In genomic region chr14:33351019-33351418, GRCm38 (mm10) we compare ENCODE assay signal across 8 mouse cellular contexts.
DNase-seq lines count a peak whose midpoint lies in the region; ATAC-seq lines count a peak whose summit lies in the region.

No protein-coding gene starts in this region.

- under 1% methylated on average over 42 of the region's 42 CpGs for WGBS in heart, embryonic 10.5 days
- 0% methylated on average over 39 of the region's 42 CpGs for WGBS in forebrain, embryonic 13.5 days
- WGBS in limb, embryonic 13.5 days = under 1% methylated on average over 42 of the region's 42 CpGs
- WGBS in midbrain, embryonic 16.5 days = 1% methylated on average over 39 of the region's 42 CpGs

- H3K4me2 ChIP-seq in forebrain, embryonic 13.5 days = peak overlapping the region; percentile 81
- H3K4me2 ChIP-seq in limb, embryonic 13.5 days (replicated peaks) = peak overlapping the region; percentile 92
- peak overlapping the region; percentile 95 for H3K4me2 ChIP-seq in midbrain, embryonic 16.5 days (ENCODE audit: low read length)

- ATAC-seq in forebrain, embryonic 13.5 days = peak; percentile 55; the same call in 1 of the 2 replicates
- ATAC-seq in limb, embryonic 13.5 days (ENCODE audit: low FRiP score, low read depth) = 0 out of 2 replicates have a peak, but pooled peaks have one; percentile 49
- ATAC-seq in midbrain, embryonic 16.5 days = no peak; the same call in 1 of the 2 replicates

- no peak for DNase-seq in heart, embryonic 10.5 days (ENCODE audit: low spot score)
- no peak for DNase-seq in heart, postnatal 14 days
- no peak for DNase-seq in frontal cortex, postnatal 25 days (ENCODE audit: low spot score in 2 of 2)
- no peak for DNase-seq in cerebellum, adult 9-11 months
- DNase-seq in adrenal gland, postnatal 36 days = no peak

- no peaks in the 10 kb centered on the region for H3K36me3 ChIP-seq in heart, embryonic 10.5 days
- H3K36me3 ChIP-seq in forebrain, embryonic 13.5 days (ENCODE audit: poor library complexity, severe bottlenecking) = no peaks in the 10 kb centered on the region
- H3K36me3 ChIP-seq in limb, embryonic 13.5 days = no peaks in the 10 kb centered on the region
- H3K36me3 ChIP-seq in midbrain, embryonic 16.5 days (ENCODE audit: control insufficient read depth, insufficient read depth, low read length) = no peaks in the 10 kb centered on the region

- peak overlapping the region; percentile 67 for H3K27ac ChIP-seq in heart, embryonic 10.5 days
- no peak overlapping the region for H3K27ac ChIP-seq in forebrain, embryonic 13.5 days
- no peak overlapping the region for H3K27ac ChIP-seq in limb, embryonic 13.5 days
- no peak overlapping the region for H3K27ac ChIP-seq in midbrain, embryonic 16.5 days (ENCODE audit: low read length)

- H3K9me3 ChIP-seq in heart, embryonic 10.5 days = no peaks in the 10 kb centered on the region
- H3K9me3 ChIP-seq in forebrain, embryonic 13.5 days (replicated peaks) = no peaks in the 10 kb centered on the region
- no peaks in the 10 kb centered on the region for H3K9me3 ChIP-seq in limb, embryonic 13.5 days
- no peaks in the 10 kb centered on the region for H3K9me3 ChIP-seq in midbrain, embryonic 16.5 days (replicated peaks; ENCODE audit: control insufficient read depth, low read length, poor library complexity, severe bottlenecking)

- H3K4me1 ChIP-seq in heart, embryonic 10.5 days = peaks cover 44% of the 10 kb centered on the region
- H3K4me1 ChIP-seq in forebrain, embryonic 13.5 days = peaks cover 6% of the 10 kb centered on the region
- H3K4me1 ChIP-seq in limb, embryonic 13.5 days = peaks cover 13% of the 10 kb centered on the region; the same call in 1 of the 2 replicates
- no peaks in the 10 kb centered on the region for H3K4me1 ChIP-seq in midbrain, embryonic 16.5 days (ENCODE audit: control insufficient read depth, insufficient read depth, low read length)

- H3K27me3 ChIP-seq in heart, embryonic 10.5 days (ENCODE audit: insufficient read depth, poor library complexity, severe bottlenecking) = peaks cover 67% of the 10 kb centered on the region
- peaks cover 47% of the 10 kb centered on the region for H3K27me3 ChIP-seq in forebrain, embryonic 13.5 days
- H3K27me3 ChIP-seq in limb, embryonic 13.5 days = peaks cover 44% of the 10 kb centered on the region
- peaks cover 29% of the 10 kb centered on the region for H3K27me3 ChIP-seq in midbrain, embryonic 16.5 days (ENCODE audit: control insufficient read depth, insufficient read depth, low read depth, low read length)

- peak overlapping the region; percentile 61 for H3K4me3 ChIP-seq in heart, embryonic 10.5 days
- peak overlapping the region; percentile 47 for H3K4me3 ChIP-seq in forebrain, embryonic 13.5 days
- peak overlapping the region; percentile 51 for H3K4me3 ChIP-seq in limb, embryonic 13.5 days
- H3K4me3 ChIP-seq in midbrain, embryonic 16.5 days (ENCODE audit: low read depth, low read length) = peak overlapping the region; percentile 57

- intact Hi-C loops in heart, postnatal 14 days (cut with DNase I) = no loop called here

- H3K9ac ChIP-seq in forebrain, embryonic 13.5 days = peak overlapping the region; percentile 62
- peak overlapping the region; percentile 70 for H3K9ac ChIP-seq in limb, embryonic 13.5 days
- H3K9ac ChIP-seq in midbrain, embryonic 16.5 days (ENCODE audit: low read depth, low read length) = peak overlapping the region; percentile 77
